Mouse (Mus musculus) T-helper 17 cell (primary cell): ENCODE data around the gene Xpo5.

ENCODE experiments used
- in situ Hi-C, 2 experiments: fragments of 300-600 bp; cut with MboI, MseI; formaldehyde crosslinking; loops; 1 replicate in 1 of 2; 2 replicates in 1 of 2; pipeline ENCODE4 v1.15.1; 2025; ENCODE audit warnings: high pct_unique_total_duplicates in 2 of 2

The Xpo5 gene

GRCm38 (mm10) chr17:46278011-46278765 is 75.6 kb downstream of the Xpo5 start:
- in situ Hi-C loops = no loop called here

- in situ Hi-C loops = no loop called here
Measured at GRCm38 (mm10) chr17:46282483-46283123, 80.0 kb downstream of the Xpo5 start, which contains the start of gene Tjap1. TSS of gene Tjap1 (minus strand) at chr17:46283026.

GRCm38 (mm10) chr17:46283140-46283539 is 80.6 kb downstream of the Xpo5 start:
- in situ Hi-C loops = no loop called here

GRCm38 (mm10) chr17:46283911-46284310 is 81.3 kb downstream of the Xpo5 start:
- in situ Hi-C loops = no loop called here

GRCm38 (mm10) chr17:46284653-46285052 is 82.1 kb downstream of the Xpo5 start:
- in situ Hi-C loops = no loop called here

- in situ Hi-C loops = no loop called here
Measured at GRCm38 (mm10) chr17:46285407-46285806, 82.8 kb downstream of the Xpo5 start.

GRCm38 (mm10) chr17:46287678-46288095 is 85.1 kb downstream of the Xpo5 start:
- in situ Hi-C loops = no loop called here
